Mouse (Mus musculus): ENCODE results near the gene Prrg4.
"Not testable (repeated sequence)": the region's sequence is repeated elsewhere in the genome, so short reads cannot be mapped to it uniquely, and the experiment has no call there.

- TF ChIP-seq GATA1 (IDR thresholded peaks at IDR 0.05; ENCODE audit: borderline replicate concordance, low read length); FLI1 (IDR thresholded peaks at IDR 0.05; ENCODE audit: low read length): not testable (repeated sequence)
Observed at GRCm38 (mm10) chr2:104858083-104858482, 8.4 kb upstream of the Prrg4 start.
